Mouse (Mus musculus) ovary, postnatal 36 days (tissue): Measurements from ENCODE around the gene Ppp1r11.
A peak's percentile ranks its signal among the peaks of the same experiment; 100 is the strongest.
"Not testable (repeated sequence)": the region's sequence is repeated elsewhere in the genome, so short reads cannot be mapped to it uniquely, and the experiment has no call there.

Experiments used
- DNase-seq: peaks from one replicate; pipeline ENCODE4 v3.0.0; 2022; ENCODE audit warnings: low spot score, mixed read lengths

Gene Ppp1r11

DNA sequence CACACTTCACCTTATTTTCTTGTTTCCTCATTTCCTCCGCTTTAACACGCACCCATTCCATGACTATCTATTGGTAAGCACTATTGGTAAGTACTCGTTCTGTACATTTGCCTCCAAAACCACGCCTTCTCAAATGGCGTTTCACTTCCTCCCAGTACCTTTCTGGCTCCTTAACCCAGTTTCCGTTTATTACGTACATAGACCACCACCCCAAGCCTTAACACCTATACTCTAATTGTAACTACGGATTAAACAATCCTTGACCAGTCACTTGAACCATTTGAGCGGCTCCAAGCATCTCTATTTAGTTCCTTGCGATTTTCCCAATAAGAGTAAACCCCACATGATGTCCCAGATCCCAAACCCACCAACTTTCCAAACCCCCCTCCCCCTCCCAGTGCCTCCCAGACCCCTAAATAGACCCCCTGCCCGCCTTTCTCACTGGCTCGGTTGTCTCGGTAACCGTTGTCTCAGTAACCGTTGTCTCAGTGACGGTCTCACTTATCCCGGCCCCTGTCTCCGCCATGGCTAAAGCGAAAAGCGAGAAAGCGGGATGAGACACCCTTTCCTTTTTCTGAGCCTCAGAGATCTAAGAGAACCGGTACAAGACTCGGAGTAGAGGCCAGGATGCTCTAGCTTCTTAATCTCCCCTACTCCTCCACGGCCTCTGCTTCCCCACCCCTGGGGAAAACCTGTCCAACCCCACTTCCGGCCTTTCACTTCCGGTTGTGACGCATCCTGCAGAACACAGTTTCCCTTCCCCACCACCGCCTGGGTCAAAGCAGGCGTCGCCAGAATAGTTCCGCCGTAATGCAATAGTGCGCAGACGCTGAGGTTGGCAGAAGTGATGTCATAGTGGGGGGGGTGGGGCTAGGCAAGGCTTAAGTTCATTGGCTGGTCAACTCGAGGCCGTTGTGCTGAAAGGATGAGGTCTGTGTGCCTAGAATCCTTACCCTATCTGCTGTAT is at the start of gene Ppp1r11:
Ppp1r11 (minus strand) TSS at position 761 of the 967 bp plus-strand sequence.
- peak; percentile 93 for DNase-seq

DNA sequence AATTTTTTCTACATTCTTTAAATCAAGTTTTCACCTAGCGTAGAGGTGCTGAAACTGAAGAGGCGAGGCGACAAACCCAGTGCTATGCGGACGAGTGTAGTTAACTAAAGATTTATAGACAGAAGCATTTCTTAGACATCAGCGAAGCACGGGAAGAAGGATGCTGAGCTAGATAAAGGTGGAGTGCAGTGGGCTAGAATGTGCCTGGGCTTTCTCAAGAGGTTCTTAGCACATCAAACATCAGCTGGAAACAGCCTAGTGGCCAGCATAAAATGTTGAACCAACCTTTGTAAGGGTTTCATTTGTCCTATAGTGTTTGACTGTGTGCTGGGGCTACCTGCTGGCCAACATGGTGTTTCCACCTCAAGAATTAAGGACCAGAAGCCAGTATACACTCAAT is 49.3 kb upstream of the Ppp1r11 start, which contains the start of gene Zfp57:
Zfp57 (plus strand) TSS at position 301 of the 400 bp plus-strand sequence.
- DNase-seq = no peak

- DNase-seq = no peak
Observed at GRCm38 (mm10) chr17:36998477-36998876, 46.9 kb upstream of the Ppp1r11 start.

DNA sequence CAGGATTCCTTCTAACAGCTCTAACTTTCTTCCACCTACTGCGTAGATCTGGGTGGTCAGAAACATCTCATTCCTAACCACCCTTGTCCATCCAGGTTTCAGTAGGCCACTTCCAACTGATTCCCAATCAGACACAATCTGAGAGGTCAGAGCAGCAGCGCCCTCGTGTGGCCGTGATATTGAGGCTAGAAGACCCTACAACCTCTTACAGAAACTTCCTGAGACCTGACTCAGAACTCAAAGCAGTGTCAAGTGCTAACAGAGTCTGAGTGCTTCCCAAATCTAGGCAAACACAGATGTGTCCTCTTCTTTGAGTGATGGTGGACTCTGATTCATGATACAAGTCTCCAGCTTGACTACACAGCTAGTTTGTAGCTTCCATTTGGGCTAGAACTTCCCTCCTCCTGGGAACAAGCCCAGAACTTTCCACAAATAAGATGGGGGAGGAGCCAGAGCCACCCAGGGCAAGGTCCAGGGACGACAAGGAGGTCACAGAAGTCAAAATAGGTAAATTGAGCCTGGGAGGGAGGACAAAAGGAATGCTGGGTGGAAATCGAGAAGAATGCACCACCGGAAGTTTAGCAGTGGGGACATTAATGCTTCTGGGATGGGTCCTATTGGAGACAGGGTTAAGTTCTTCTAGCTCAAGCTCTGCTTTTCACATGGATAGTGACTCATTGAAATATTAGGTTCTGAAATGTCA is 45.6 kb upstream of the Ppp1r11 start:
- peak; percentile 73 for DNase-seq

GRCm38 (mm10) chr17:36995448-36995847 is 43.9 kb upstream of the Ppp1r11 start:
- DNase-seq = no peak

DNA sequence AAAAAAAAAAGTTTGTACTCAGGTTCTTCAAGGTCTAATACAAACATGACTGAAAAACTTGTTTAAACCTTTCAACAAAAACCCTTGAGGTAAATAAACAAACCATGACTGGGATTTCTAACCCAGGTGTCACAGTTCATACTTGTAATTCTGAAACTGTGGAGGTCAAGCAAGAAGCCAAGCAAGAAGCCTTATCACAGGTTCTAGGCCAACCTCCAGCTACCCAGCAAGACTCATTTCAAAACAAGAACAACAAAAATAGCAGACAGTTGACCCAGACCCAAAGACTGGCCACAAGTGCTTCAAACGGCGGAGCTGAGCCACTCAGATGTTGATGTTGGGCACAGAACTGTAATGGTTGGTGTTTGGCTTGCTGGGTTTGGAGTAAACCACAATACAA is 43.0 kb upstream of the Ppp1r11 start:
- DNase-seq = no peak

GRCm38 (mm10) chr17:36993770-36994325 is 42.3 kb upstream of the Ppp1r11 start:
- DNase-seq = no peak

GRCm38 (mm10) chr17:36992336-36993104 is 41.0 kb upstream of the Ppp1r11 start:
- DNase-seq = no peak

DNA sequence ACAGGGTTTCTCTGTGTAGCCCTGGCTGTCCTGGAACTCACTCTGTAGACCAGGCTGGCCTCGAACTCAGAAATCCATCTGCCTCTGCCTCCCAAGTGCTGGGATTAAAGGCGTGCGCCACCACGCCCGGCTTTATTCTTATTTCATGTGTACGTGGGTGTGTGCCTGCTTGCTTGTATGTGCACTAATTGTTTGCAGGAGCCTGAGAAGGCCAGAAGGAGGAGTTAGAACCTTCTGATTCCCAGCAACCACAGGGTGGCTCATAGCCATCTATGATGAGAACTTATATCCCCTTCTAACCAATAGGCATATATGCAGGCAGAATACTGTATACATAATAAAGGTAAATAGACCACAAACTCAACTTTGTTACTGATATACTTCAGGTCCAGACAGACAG is 39.1 kb upstream of the Ppp1r11 start:
- not testable (repeated sequence) for DNase-seq

- DNase-seq = no peak
Observed at GRCm38 (mm10) chr17:36989437-36989836, 37.9 kb upstream of the Ppp1r11 start, which contains the start of gene H2-M5. Gene H2-M5 (minus strand): TSS chr17:36989537.

- DNase-seq = no peak
Observed at GRCm38 (mm10) chr17:36988475-36988874, 36.9 kb upstream of the Ppp1r11 start.

GRCm38 (mm10) chr17:36982253-36983155 is 31.0 kb upstream of the Ppp1r11 start:
- DNase-seq = no peak

DNA sequence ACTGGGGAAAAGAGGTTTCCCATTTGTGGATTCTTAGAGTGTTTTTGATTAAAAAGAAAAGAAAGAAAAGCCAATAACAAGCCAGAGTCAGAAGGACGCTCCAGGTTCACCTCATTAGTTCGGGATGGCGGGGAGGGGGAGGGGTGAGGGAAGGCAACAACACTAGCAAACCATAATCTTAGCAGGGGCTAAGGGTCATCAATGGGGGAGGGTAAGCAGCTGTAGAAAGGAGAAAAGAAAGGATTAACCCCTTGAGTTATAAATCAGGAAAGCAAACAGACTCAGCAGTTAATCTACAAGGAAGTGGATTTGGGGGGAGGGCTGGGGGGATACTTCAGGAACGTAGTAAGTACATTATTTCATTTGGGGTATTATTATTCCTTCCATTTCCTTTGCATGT is 30.3 kb upstream of the Ppp1r11 start:
- no peak for DNase-seq

DNA sequence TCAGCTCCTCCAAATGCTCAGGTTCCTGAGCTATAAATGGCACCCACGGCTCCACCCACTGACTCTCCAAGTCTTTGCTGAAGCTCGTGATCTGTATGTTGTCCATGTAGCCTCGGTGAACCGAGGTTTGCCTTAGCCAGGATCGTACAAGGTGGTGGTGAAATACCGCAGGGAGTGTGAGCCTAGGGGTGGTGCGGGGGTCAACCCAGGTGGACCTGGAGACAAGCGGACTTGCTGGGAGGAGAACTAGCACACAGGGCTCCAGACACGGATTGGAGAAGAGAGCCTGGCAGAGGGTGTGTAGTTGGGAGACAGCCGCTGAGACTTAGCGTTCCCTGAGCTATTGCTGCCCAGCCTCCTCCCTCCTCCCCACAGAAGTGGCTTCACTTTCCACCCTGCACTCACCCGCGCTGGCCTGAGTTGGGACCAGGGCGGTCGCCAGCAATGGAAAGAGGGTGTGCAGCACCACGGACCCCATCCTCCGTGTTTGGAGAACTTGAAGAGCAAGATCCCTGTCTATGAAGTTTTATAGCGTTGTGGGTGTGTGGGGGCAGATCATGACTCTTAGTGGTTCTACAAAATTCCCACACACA is 29.8 kb upstream of the Ppp1r11 start, which contains the start of gene 2410137M14Rik:
2410137M14Rik (minus strand) TSS at position 17 of the 593 bp plus-strand sequence.
- DNase-seq = peak; percentile 6

- no peak for DNase-seq
Observed at GRCm38 (mm10) chr17:36973271-36973787, 21.8 kb upstream of the Ppp1r11 start.

- DNase-seq = no peak
Observed at GRCm38 (mm10) chr17:36972791-36973190, 21.2 kb upstream of the Ppp1r11 start.

DNA sequence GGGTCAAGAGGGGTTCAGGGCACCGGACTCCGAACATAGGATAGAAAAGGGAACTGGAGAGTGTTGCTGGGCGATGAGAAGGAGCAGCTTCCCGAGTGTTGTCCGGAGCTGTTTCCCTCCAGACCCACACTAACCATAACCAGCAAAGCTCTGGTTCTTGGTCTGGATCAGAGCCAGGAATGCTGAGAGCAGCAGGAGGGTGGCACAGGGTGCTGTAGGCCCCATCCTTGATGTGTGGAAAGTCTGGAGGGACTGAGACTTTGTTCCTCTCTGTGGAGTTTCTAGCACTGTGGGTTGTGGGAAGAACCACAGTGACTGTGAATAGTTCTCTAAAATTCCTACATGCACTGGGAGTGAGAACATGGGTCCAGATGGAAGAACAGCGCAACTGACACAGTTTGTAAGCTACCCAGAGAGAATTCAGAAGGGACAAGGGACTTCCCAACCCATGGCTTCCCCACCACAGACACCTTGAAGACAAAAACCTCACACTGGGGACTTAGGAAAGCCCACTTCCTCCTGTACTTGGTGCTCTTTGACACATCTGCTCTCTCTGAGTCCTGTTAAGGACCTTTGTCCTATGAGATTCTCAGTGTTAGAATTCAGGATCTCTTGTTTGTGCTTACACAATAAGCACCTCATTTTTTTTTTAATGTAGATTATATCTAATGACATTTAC is 19.8 kb upstream of the Ppp1r11 start:
- DNase-seq = no peak

DNA sequence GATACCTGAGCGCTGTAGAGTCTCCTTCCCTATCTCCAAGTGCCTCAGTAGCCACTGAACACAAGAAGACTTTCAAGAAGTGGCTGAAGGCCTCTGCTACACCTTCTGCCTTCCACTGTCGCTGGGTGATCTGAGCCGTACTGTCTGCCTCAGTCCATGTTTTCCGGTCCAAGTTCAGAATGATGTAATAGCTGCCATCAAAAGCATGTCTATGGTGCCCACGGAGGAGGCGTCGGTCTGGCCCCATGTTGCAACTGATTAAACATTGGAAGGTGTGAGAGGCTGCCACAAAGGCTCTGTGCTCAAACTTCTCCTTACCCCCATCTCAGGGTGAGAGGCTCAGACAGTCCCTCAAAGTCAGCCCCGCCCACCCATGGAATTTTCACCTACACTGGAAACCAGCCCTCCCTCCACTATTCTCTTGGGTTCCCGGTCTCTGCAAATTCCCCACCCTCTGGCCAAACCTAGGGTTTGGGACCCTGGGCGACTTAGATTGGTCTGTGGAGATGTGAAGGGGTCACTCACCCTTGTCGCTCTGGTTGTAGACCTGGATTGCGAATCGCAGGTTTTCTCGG is 18.9 kb upstream of the Ppp1r11 start:
- DNase-seq = no peak

DNA sequence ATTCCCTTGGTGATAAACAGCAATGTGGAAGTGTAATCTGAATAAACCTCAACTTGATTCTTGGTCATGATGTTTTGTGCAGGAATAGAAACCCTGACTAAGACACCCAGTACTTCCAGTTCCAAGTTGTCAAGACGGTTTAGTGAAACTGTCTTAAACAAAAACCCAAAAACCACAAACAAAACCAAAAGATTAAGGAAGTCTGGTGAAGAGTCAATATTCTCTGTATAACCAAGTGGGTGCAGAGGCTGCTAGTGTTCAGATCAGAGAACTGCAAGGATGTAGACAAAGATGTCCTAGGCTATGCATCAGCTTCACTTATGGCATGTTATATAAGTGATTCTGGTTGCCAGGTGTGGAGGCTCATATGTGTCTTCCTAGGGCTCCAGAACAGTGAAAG is 15.3 kb upstream of the Ppp1r11 start:
- DNase-seq = no peak
